Mouse (Mus musculus): ENCODE measurements at regions not wholly inside any gene's neighbourhood (a gene's known extent, or its start where the extent isn't known, plus 50 kb on each side); places are given as distances from the start of the nearest gene placed in this dataset.
"Not testable (repeated sequence)": the region's sequence is repeated elsewhere in the genome, so short reads cannot be mapped to it uniquely, and the experiment has no call there.

- no peak for DNase-seq
Measured at GRCm38 (mm10) chr13:107575025-107575424, 469.2 kb upstream of the Smim15 start.

DNA sequence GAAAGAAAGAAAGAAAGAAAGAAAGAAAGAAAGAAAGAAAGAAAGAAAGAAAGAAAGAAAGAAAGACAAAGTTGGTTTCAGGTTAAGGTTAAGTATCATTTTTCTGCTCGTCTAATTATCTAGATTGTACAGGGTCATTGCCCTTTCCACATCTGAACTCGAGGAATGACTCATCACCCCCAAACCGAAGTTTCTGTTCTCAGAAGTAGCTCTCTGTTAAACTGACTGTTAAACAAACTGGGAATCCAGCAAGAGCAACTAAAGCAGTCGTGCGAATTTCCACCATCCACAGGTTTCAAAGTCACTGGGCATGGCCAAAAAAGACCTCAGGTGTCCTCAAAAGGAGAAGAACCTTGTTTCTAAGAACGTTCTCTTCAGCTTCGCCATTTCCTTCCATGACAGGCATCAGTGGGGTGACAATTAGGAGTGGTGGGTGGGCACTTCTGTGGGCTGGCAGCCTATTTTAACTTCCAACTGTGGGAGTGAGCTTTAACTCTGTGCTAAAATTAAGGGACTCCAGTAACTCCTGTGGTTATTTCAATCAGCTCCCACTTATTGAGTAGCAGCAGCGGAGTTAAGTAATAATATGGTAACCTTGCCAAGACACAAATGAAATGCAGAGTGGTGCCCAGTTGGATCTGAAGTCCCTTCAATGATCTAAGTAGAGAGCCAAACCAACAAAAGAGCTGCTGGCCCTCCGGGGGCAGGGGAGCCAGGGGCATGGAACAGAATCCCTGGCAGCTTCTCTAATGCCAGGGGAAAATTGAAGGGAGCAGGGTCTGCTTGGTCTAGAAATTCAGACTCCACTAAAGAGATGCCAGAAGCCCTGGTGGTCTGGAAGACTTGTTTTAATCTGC lies 470.5 kb upstream of the Smim15 start:
- DNase-seq, result no peak

DNA sequence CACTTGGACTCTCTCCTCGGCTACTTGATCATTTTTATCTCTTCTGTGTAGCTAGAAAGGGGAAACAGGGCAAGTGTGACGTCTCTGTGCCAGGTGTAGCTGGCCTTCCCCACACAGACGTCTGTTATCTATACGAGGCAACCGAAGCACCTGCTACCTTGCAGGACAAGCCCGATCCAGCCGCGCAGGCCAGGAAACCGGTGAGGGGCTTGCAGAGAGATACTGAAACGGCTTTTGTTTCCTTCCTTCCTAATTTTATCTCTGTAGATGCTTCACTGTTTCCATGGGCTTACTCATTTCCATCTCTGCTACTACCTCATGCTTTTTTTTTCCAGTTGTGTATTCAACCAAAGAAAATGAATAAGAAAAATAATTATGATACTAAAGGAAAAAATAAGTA lies 472.7 kb upstream of the Smim15 start:
- peak; percentile 46 to 73 for DNase-seq

GRCm38 (mm10) chr13:107569477-107569876 lies 474.8 kb upstream of the Smim15 start:
- DNase-seq, result no peak

- peak; percentile 55 to 63 for DNase-seq
Measured at GRCm38 (mm10) chr13:107568701-107569121, 475.5 kb upstream of the Smim15 start.

- no peak for DNase-seq
Measured at GRCm38 (mm10) chr13:107562463-107562862, 481.8 kb upstream of the Smim15 start.

DNA sequence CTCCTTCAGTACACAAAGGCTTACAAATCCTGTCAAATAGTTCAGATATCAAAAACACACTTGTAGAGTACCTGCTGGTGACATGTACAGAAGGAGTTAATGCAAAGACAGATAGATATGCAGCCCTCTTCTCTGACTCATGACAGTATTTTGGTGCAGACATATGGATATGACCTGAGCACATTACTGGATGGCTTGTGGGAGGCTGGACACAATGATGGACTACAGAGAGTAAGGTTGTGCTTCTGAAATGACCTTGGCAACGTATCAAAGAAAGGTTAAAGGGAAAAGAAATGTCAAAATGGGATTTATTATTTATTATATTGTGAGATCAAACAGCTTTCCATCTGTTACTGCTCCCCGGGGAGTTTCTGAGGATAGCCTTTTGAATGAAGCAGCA lies 482.7 kb upstream of the Smim15 start:
- DNase-seq, result no peak

- no peak for DNase-seq
Measured at GRCm38 (mm10) chr13:107555958-107556357, 488.3 kb upstream of the Smim15 start.

- DNase-seq, result no peak
Measured at GRCm38 (mm10) chr13:107554091-107554490, 490.2 kb upstream of the Smim15 start.

GRCm38 (mm10) chr13:107552165-107552564 lies 492.1 kb upstream of the Smim15 start:
- no peak for DNase-seq

DNA sequence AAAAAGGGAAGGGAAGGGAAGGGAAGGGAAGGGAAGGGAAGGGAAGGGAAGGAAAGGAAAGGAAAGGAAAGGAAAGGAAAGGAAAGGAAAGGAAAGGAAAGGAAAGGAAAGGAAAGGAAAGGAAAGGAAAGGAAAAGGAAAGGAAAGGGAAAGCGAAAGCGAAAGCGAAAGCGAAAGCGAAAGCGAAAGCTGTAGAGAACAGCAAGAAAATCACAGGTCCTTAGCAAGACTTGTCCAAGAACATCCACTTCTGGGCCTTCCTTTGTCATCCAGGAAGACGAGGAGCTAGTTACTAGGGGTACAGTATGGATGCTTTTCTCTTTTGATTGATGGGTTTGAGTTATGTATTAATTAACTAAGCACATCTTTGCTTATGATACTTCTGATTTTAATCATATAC lies 494.3 kb upstream of the Smim15 start:
- not testable (repeated sequence) for DNase-seq

- DNase-seq, result no peak
Measured at GRCm38 (mm10) chr13:107547073-107547472, 497.2 kb upstream of the Smim15 start.

DNA sequence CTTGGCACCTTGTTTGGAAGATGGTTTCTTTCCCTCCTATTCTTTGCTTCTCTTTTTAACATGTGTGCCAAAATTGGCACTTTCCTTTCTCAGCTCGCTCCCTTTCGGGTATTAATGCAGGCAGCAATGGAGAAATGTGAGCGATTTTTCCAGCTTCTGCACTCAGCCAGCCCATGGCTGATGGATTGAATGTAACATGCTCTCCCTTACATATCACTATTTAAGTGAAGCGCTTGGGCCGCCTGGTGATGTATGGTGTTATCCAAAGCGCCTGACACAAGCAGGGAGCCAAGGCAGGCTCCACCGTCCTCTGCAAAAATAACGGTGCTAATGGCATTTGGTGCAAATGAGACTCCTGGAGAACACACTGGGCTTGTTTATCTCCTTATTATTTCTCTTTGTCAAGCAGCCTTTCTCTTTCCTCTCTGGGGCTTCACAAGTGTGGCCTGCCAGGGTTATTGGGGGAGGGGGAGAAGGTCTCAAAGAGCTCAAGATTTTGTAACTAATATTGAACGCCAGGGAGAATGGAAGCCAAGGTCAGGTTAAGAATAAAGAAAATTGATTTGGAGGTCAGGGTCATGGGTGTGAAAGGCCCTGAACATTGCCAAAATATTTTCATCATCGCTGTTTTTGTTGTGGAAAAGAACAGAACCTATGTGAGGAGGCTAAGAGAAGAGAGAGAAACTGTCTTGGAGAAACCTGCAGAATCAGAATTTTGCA lies 497.9 kb upstream of the Smim15 start:
- DNase-seq, result no peak

DNA sequence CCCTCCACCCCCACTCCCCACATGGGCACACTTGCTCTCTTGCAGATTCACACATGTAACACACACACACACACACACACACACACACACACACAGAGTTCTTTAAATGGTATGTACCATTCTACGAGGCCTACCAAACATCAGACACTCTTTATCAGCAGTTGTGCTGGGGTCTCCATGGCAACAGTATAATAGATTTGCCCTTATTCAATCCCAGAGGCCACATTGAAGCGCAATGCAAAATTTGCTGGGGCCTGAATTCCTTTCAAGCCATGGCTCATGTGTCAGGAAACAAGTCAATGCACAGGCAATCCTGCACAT lies 502.7 kb upstream of the Smim15 start:
- no peak for DNase-seq

DNA sequence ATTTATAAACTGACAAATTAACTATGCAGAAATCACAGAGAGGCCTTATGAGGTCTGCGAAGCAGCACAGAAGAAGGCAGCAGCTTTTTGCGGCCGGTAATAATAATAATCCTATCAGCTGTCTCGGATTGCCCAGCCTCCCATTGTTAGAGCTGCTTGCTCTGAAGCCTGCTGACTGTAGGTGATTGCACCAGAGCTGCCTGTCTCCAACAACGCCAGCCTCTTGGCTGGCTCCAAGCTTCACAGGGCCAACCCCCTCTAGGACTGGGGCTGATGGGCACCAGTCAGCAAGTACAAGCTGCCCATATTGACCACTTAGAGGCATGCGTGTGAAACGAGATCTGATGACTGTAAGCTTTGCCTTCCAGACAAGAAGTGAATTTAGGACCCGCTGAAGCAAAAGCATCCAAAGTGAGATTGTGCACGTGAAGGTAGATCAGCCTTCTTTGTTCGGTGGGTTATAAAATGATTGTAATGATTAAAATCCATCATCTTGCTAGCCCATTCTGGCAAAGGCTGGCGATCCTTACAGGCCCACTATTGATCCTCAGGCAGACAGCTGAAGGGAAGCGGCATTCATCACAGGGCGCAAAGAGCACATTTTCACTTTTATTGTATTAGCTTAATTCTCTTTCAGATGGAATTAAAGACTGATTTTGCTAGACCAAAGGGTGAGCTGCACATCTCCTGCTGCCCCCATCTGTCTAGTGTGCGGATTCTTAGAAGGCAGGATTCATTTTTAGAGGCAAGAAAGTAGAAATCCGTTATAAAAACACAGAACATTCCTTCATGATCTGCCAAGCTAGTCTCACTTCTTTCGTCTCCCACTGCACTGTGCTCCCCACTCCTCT lies 503.2 kb upstream of the Smim15 start:
- no peak for DNase-seq

DNA sequence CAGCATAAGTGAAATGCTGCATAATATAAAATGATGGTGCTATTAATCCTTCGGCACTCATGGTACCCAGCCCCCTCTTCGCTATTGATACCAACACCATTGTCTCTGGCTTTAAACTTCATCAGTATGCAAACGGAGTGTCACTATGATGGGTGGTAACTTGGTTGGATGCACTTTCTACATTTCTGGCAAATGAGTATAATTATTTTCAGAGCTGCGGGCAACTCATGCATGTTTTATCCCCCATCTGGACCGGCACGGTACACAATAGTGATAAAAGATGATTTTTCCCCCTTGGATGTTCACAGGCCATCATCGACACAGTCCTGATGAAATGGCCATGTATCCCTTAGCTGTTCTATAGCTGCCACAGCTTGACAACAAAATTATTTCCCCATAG lies 503.9 kb upstream of the Smim15 start:
- no peak for DNase-seq

GRCm38 (mm10) chr13:107539867-107540266 lies 504.4 kb upstream of the Smim15 start:
- no peak for DNase-seq

- DNase-seq, result no peak
Measured at GRCm38 (mm10) chr13:107539326-107539725, 504.9 kb upstream of the Smim15 start.

- no peak for DNase-seq
Measured at GRCm38 (mm10) chr13:107535213-107535612, 509.0 kb upstream of the Smim15 start.

DNA sequence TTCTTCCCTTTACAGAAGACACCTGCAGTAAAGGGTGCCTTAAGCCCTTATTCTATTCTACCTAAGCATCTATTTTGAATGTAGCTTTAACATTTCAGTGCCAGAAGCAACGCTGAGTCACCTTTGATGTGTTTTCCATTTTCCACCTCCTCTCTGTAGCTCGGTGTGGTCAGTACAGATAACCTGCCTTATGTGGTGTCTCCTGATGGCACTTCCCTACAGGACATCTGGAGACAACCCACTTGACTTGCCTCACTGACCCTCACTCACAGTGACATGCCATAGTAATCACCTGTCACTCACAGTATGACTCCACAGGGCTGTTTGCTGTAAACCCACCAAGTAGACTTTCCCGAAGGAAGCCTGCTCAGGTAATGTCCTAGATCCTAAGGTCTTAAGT lies 510.9 kb upstream of the Smim15 start:
- DNase-seq, result no peak

DNA sequence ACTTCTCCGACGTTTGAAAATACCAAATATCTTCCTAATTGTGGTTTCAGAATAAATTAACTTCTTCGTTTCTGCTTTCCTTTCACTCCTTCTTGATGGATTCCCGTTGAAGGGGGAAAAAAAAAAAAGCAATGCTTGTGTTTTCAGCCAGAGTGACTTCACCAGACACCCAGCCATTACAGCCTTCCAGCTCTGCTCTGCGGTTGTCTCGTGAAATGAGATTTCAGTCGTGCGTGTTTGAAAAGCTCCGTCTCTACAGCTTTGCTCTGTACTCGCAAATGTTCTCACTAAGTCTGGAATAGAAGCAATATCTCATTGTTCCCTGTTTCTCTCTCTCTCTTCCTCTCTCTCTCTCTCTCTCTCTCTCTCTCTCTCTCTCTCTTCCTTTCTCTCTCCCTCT lies 509.6 kb upstream of the Kif2a start:
- no peak for DNase-seq

DNA sequence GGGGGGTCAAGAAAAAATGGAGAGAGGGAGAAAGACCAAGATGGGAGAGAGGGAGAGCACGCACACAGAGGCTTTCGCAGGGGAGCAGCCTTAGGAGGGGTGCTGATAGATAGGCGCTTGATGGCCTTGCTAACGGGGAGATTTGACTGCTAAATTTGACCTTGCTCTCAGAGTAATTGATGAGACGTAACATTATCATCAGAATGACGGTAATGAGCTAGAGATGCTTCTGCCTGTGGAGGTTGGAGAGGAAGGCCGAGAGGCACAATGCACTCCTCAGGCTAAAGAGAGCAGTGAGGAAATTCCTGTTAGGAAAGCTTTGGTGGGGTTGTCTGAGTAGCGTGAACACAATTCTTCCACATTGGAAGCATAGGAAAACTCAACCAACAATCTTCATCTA lies 509.1 kb upstream of the Kif2a start:
- no peak for DNase-seq

GRCm38 (mm10) chr13:107530392-107530791 lies 508.5 kb upstream of the Kif2a start:
- no peak for DNase-seq

Data from thymus, postnatal 36 days (tissue).